ENCODE assay signal across 17 mouse cellular contexts in genomic region chr8:77829126-77829748, GRCm38 (mm10).
DNase-seq lines count a peak whose midpoint lies in the region; ATAC-seq and TF ChIP-seq lines count a peak whose summit lies in the region.
"Had no signal": no experiment of that assay in that cellular context is flagged by ENCODE, and none has a peak within 500 bp of the region (broad histone marks: within the 10 kb centered on the region; RNA-seq: fewer than 3 reads in every experiment).

No protein-coding gene starts in this region.

- WGBS in hindbrain, embryonic 11.5 days, result 61% methylated on average over 5 of the region's 5 CpGs
- WGBS in hindbrain, embryonic 12.5 days, result 57% methylated on average over 5 of the region's 5 CpGs
- WGBS in embryonic facial prominence, embryonic 14.5 days, result 22% methylated on average over 5 of the region's 5 CpGs
- 15% methylated on average over 5 of the region's 5 CpGs for WGBS in limb, embryonic 14.5 days

- no peak overlapping the region for H3K9ac ChIP-seq in hindbrain, embryonic 11.5 days (ENCODE audit: low read depth, low read length)
- no peak overlapping the region for H3K9ac ChIP-seq in hindbrain, embryonic 12.5 days
- H3K9ac ChIP-seq in embryonic facial prominence, embryonic 14.5 days (ENCODE audit: low read depth, low read length), result no peak overlapping the region
- no peak overlapping the region for H3K9ac ChIP-seq in limb, embryonic 14.5 days (ENCODE audit: low read depth, low read length, severe bottlenecking)
- H3K9ac ChIP-seq: forebrain, embryonic 12.5 days; heart, embryonic 15.5 days; hindbrain, embryonic 13.5 days; lung, embryonic 14.5 days; stomach, embryonic 15.5 days had no signal

- H3K9me3 ChIP-seq in hindbrain, embryonic 11.5 days (ENCODE audit: control insufficient read depth, low read length), result no peaks in the 10 kb centered on the region
- no peaks in the 10 kb centered on the region for H3K9me3 ChIP-seq in hindbrain, embryonic 12.5 days (replicated peaks)
- no peaks in the 10 kb centered on the region for H3K9me3 ChIP-seq in embryonic facial prominence, embryonic 14.5 days (ENCODE audit: control insufficient read depth, low read length)
- no peaks in the 10 kb centered on the region for H3K9me3 ChIP-seq in limb, embryonic 14.5 days (ENCODE audit: control insufficient read depth, low read length)
- H3K9me3 ChIP-seq: forebrain, embryonic 12.5 days; heart, embryonic 15.5 days; hindbrain, embryonic 13.5 days; stomach, embryonic 15.5 days had no signal

- TF ChIP-seq POLR2A in limb, embryonic 14.5 days (IDR thresholded peaks at IDR 0.05; ENCODE audit: borderline replicate concordance, extremely low read depth, insufficient read depth, insufficient read length), result no peak

- no peaks in the 10 kb centered on the region for H3K27me3 ChIP-seq in hindbrain, embryonic 11.5 days (ENCODE audit: control insufficient read depth, insufficient read depth, low read length)
- H3K27me3 ChIP-seq in hindbrain, embryonic 12.5 days, result no peaks in the 10 kb centered on the region
- H3K27me3 ChIP-seq in embryonic facial prominence, embryonic 14.5 days (replicated peaks; ENCODE audit: control insufficient read depth, insufficient read depth, low read length), result no peaks in the 10 kb centered on the region
- H3K27me3 ChIP-seq in limb, embryonic 14.5 days (ENCODE audit: control insufficient read depth, insufficient read depth, low read length), result no peaks in the 10 kb centered on the region
- H3K27me3 ChIP-seq: forebrain, embryonic 12.5 days; heart, embryonic 15.5 days; hindbrain, embryonic 13.5 days; stomach, embryonic 15.5 days had no signal

- no peaks in the 10 kb centered on the region for H3K4me1 ChIP-seq in hindbrain, embryonic 11.5 days (replicated peaks; ENCODE audit: control insufficient read depth, insufficient read depth, low read length)
- no peaks in the 10 kb centered on the region for H3K4me1 ChIP-seq in hindbrain, embryonic 12.5 days
- H3K4me1 ChIP-seq in embryonic facial prominence, embryonic 14.5 days (ENCODE audit: control insufficient read depth, insufficient read depth, low read length), result peaks cover 53% of the 10 kb centered on the region
- H3K4me1 ChIP-seq in limb, embryonic 14.5 days (ENCODE audit: control insufficient read depth, insufficient read depth, low read length), result peaks cover 30% of the 10 kb centered on the region

- H3K4me3 ChIP-seq in hindbrain, embryonic 11.5 days (ENCODE audit: low read depth, low read length), result no peak overlapping the region
- H3K4me3 ChIP-seq in hindbrain, embryonic 12.5 days, result no peak overlapping the region
- H3K4me3 ChIP-seq in embryonic facial prominence, embryonic 14.5 days (ENCODE audit: low read depth, low read length), result no peak overlapping the region
- H3K4me3 ChIP-seq in limb, embryonic 14.5 days (replicated peaks; ENCODE audit: low read length), result no peak overlapping the region
- H3K4me3 ChIP-seq: forebrain, embryonic 12.5 days; heart, embryonic 15.5 days; hindbrain, embryonic 13.5 days; layer of hippocampus, adult 2 months; stomach, embryonic 15.5 days had no signal

- peak; percentile 39 for DNase-seq in hindbrain, embryonic 11.5 days (ENCODE audit: low spot score)
- DNase-seq in embryo, embryonic 10 days (ENCODE audit: low spot score), result peak; percentile 81
- peak; percentile 93 for DNase-seq in embryonic facial prominence, embryonic 14.5 days (ENCODE audit: low spot score)
- DNase-seq in limb, embryonic 14.5 days (ENCODE audit: low spot score), result peak; percentile 77
- no peak for DNase-seq in cerebellum, postnatal 14 days
- no peak for DNase-seq in cerebellum, adult 9-10 months
- DNase-seq: kidney, adult 2 months; lung, embryonic 14.5 days; thymus, postnatal 14 days had no signal

- ATAC-seq in hindbrain, embryonic 11.5 days (ENCODE audit: low FRiP score), result no peak
- no peak for ATAC-seq in hindbrain, embryonic 12.5 days (ENCODE audit: low FRiP score)
- peak; percentile 76 for ATAC-seq in embryonic facial prominence, embryonic 14.5 days (ENCODE audit: low read depth)
- ATAC-seq in limb, embryonic 14.5 days (ENCODE audit: low FRiP score, low read depth), result peak; percentile 76
- ATAC-seq in activated CD4-positive, CD25-positive, alpha-beta regulatory T cell, adult 4 months, result no peak

- no peak overlapping the region for H3K4me2 ChIP-seq in hindbrain, embryonic 11.5 days (replicated peaks; ENCODE audit: low read depth, low read length)
- no peak overlapping the region for H3K4me2 ChIP-seq in hindbrain, embryonic 12.5 days (replicated peaks)
- H3K4me2 ChIP-seq in embryonic facial prominence, embryonic 14.5 days (ENCODE audit: low read depth, low read length), result no peak overlapping the region
- no peak overlapping the region for H3K4me2 ChIP-seq in limb, embryonic 14.5 days (replicated peaks; ENCODE audit: low read depth, low read length, severe bottlenecking)
- H3K4me2 ChIP-seq: forebrain, embryonic 12.5 days; heart, embryonic 15.5 days; hindbrain, embryonic 13.5 days; liver, embryonic 11.5 days; lung, embryonic 14.5 days; stomach, embryonic 15.5 days had no signal

- H3K27ac ChIP-seq in hindbrain, embryonic 11.5 days (ENCODE audit: low read depth, low read length), result no peak overlapping the region
- no peak overlapping the region for H3K27ac ChIP-seq in hindbrain, embryonic 12.5 days
- H3K27ac ChIP-seq in embryonic facial prominence, embryonic 14.5 days (replicated peaks; ENCODE audit: low read depth, low read length), result peak overlapping the region; percentile 78
- H3K27ac ChIP-seq in limb, embryonic 14.5 days (replicated peaks; ENCODE audit: low read depth, low read length), result peak overlapping the region; percentile 79
- H3K27ac ChIP-seq: forebrain, embryonic 12.5 days; heart, embryonic 15.5 days; hindbrain, embryonic 13.5 days; layer of hippocampus, adult 2 months; stomach, embryonic 15.5 days had no signal

- no peaks in the 10 kb centered on the region for H3K36me3 ChIP-seq in hindbrain, embryonic 11.5 days (ENCODE audit: control insufficient read depth, insufficient read depth, low read length)
- no peaks in the 10 kb centered on the region for H3K36me3 ChIP-seq in hindbrain, embryonic 12.5 days
- H3K36me3 ChIP-seq in embryonic facial prominence, embryonic 14.5 days (ENCODE audit: control insufficient read depth, insufficient read depth, low read length), result no peaks in the 10 kb centered on the region
- no peaks in the 10 kb centered on the region for H3K36me3 ChIP-seq in limb, embryonic 14.5 days (ENCODE audit: control insufficient read depth, insufficient read depth, low read length)
- H3K36me3 ChIP-seq: forebrain, embryonic 12.5 days; heart, embryonic 15.5 days; hindbrain, embryonic 13.5 days; stomach, embryonic 15.5 days had no signal

Comparison
In these comparisons a context has a peak if more than half of its experiments do, and no peak if none do; other contexts are left out.
1. ATAC-seq: peak in embryonic facial prominence, embryonic 14.5 days (single experiment) and limb, embryonic 14.5 days (single experiment); none in hindbrain, embryonic 11.5 days (single experiment), hindbrain, embryonic 12.5 days (single experiment) and activated CD4-positive, CD25-positive, alpha-beta regulatory T cell, adult 4 months (single experiment).
2. DNase-seq: peak in hindbrain, embryonic 11.5 days (single experiment), embryo, embryonic 10 days (single experiment), embryonic facial prominence, embryonic 14.5 days (single experiment) and limb, embryonic 14.5 days (single experiment); none in cerebellum, postnatal 14 days (0 of 2) and cerebellum, adult 9-10 months (single experiment).
3. H3K27ac ChIP-seq: peak in embryonic facial prominence, embryonic 14.5 days (single experiment) and limb, embryonic 14.5 days (single experiment); none in hindbrain, embryonic 11.5 days (single experiment) and hindbrain, embryonic 12.5 days (single experiment).